23 mouse cellular contexts compared by ENCODE assay signal in the genomic region with DNA sequence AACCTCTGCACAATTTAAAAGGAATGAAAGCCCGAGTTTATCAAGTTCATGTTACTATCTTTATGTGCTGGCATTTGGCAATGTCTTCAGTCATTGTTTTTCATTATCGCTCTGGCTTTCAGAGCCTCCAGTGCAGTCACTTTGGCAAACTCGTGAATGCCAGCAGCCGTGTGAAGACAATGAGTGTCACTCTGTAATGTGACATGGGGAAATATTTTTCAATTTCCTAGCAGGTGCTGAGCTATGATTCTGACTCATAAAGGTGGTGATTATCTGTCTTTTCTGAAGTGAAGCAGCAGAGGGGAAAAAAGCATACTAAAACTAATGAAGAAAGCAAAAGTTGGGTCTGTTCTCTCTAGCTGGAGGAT.
DNase-seq lines count a peak whose midpoint lies in the region; ATAC-seq and TF ChIP-seq lines count a peak whose summit lies in the region.
"Had no signal": no experiment of that assay in that cellular context is flagged by ENCODE, and none has a peak within 500 bp of the region (broad histone marks: within the 10 kb centered on the region; RNA-seq: fewer than 3 reads in every experiment).

No protein-coding gene starts in this region.

- H3K4me3 ChIP-seq in heart, embryonic 15.5 days, result no peak overlapping the region
- no peak overlapping the region for H3K4me3 ChIP-seq in liver, postnatal 0 days (ENCODE audit: low read depth, low read length)
- H3K4me3 ChIP-seq: embryonic facial prominence, embryonic 12.5 days; forebrain, embryonic 12.5 days; gastrocnemius, adult 2 months; hindbrain, embryonic 12.5 days had no signal

- H3K9me3 ChIP-seq in heart, embryonic 15.5 days (replicated peaks), result no peaks in the 10 kb centered on the region
- no peaks in the 10 kb centered on the region for H3K9me3 ChIP-seq in liver, postnatal 0 days (ENCODE audit: low read length)
- H3K9me3 ChIP-seq: embryonic facial prominence, embryonic 12.5 days; forebrain, embryonic 12.5 days; hindbrain, embryonic 12.5 days had no signal

- TF ChIP-seq CTCF in liver, postnatal 0 days (IDR thresholded peaks at IDR 0.05; ENCODE audit: low read depth), result no peak

- H3K36me3 ChIP-seq in heart, embryonic 15.5 days, result no peaks in the 10 kb centered on the region
- no peaks in the 10 kb centered on the region for H3K36me3 ChIP-seq in liver, postnatal 0 days (replicated peaks; ENCODE audit: insufficient read depth, low read length)
- H3K36me3 ChIP-seq: embryonic facial prominence, embryonic 12.5 days; forebrain, embryonic 12.5 days; hindbrain, embryonic 12.5 days had no signal

- H3K9ac ChIP-seq in heart, embryonic 15.5 days, result no peak overlapping the region
- H3K9ac ChIP-seq in liver, postnatal 0 days (replicated peaks), result no peak overlapping the region
- H3K9ac ChIP-seq: embryonic facial prominence, embryonic 12.5 days; forebrain, embryonic 12.5 days; hindbrain, embryonic 12.5 days had no signal

- no peaks in the 10 kb centered on the region for H3K27me3 ChIP-seq in heart, embryonic 15.5 days
- no peaks in the 10 kb centered on the region for H3K27me3 ChIP-seq in liver, postnatal 0 days (ENCODE audit: insufficient read depth, low read length)
- H3K27me3 ChIP-seq: embryonic facial prominence, embryonic 12.5 days; forebrain, embryonic 12.5 days; hindbrain, embryonic 12.5 days; Patski had no signal

- TF ChIP-seq EP300 in liver, postnatal 0 days (IDR thresholded peaks at IDR 0.05; ENCODE audit: low read depth), result no peak

- intact Hi-C loops in heart, postnatal 25 days (cut with DNase I), result no loop called here
- intact Hi-C loops in heart, postnatal 36 days (cut with DNase I), result no loop called here

- peak; percentile 66 for DNase-seq in heart, adult 11 months
- no peak for DNase-seq in heart, postnatal 25 days (ENCODE audit: low spot score)
- DNase-seq in heart, postnatal 36 days, result no peak
- no peak for DNase-seq in liver, postnatal 0 days
- no peak for DNase-seq in liver
- no peak for DNase-seq in lung, postnatal 25 days (ENCODE audit: low spot score)
- DNase-seq: adrenal gland, postnatal 14 days; cerebellum, adult 11-12 months; cerebellum, adult 9-10 months; cerebellum, postnatal 25 days; gastrocnemius, adult 2 months; gastrocnemius, postnatal 25 days; heart, postnatal 10 days had no signal

- no peak overlapping the region for H3K4me2 ChIP-seq in heart, embryonic 15.5 days
- no peak overlapping the region for H3K4me2 ChIP-seq in liver, postnatal 0 days (ENCODE audit: low read depth, low read length)
- H3K4me2 ChIP-seq: embryonic facial prominence, embryonic 12.5 days; forebrain, embryonic 12.5 days; hindbrain, embryonic 12.5 days had no signal

- 20% methylated on average over 4 of the region's 4 CpGs for WGBS in heart, embryonic 15.5 days
- 47% methylated on average over 4 of the region's 4 CpGs for WGBS in liver, postnatal 0 days (ENCODE audit: insufficient replicate concordance)

- H3K27ac ChIP-seq in heart, embryonic 15.5 days, result peak overlapping the region; percentile 61
- H3K27ac ChIP-seq in liver, postnatal 0 days (ENCODE audit: low read depth), result peak overlapping the region; percentile 72
- H3K27ac ChIP-seq: embryonic facial prominence, embryonic 12.5 days; forebrain, embryonic 12.5 days; gastrocnemius, adult 2 months; hindbrain, embryonic 12.5 days had no signal

- peaks cover 52% of the 10 kb centered on the region for H3K4me1 ChIP-seq in heart, embryonic 15.5 days (replicated peaks)
- H3K4me1 ChIP-seq in liver, postnatal 0 days (ENCODE audit: insufficient read depth), result peaks cover 7% of the 10 kb centered on the region
- H3K4me1 ChIP-seq: forebrain, embryonic 12.5 days; hindbrain, embryonic 12.5 days had no signal

- no peak for ATAC-seq in heart, embryonic 15.5 days (replicated peaks; ENCODE audit: insufficient number of reproducible peaks, insufficient read depth, low FRiP score, low read depth)
- peak; percentile 62 for ATAC-seq in liver, postnatal 0 days
- ATAC-seq: activated CD4-positive, CD25-positive, alpha-beta regulatory T cell, adult 4 months; forebrain, embryonic 16.5 days; hindbrain, embryonic 16.5 days; inflammation-experienced regulatory T-cells, adult 6 months; intestine, postnatal 0 days; Patski had no signal
